Mouse (Mus musculus) monocyte, adult 2 months (primary cell): ENCODE results near the gene Ttyh2.

ENCODE experiments used
- DNase-seq, 2 experiments: peaks; one replicate each; pipeline ENCODE4 v3.0.0; 2022; ENCODE audit warnings: low spot score in 2 of 2, low read depth in 1 of 2

The Ttyh2 gene

GRCm38 (mm10) chr11:114680291-114680690 is 5.1 kb downstream of the Ttyh2 start:
- no peak for DNase-seq

- DNase-seq: no peak
Measured at GRCm38 (mm10) chr11:114681054-114681453, 5.8 kb downstream of the Ttyh2 start.

DNA sequence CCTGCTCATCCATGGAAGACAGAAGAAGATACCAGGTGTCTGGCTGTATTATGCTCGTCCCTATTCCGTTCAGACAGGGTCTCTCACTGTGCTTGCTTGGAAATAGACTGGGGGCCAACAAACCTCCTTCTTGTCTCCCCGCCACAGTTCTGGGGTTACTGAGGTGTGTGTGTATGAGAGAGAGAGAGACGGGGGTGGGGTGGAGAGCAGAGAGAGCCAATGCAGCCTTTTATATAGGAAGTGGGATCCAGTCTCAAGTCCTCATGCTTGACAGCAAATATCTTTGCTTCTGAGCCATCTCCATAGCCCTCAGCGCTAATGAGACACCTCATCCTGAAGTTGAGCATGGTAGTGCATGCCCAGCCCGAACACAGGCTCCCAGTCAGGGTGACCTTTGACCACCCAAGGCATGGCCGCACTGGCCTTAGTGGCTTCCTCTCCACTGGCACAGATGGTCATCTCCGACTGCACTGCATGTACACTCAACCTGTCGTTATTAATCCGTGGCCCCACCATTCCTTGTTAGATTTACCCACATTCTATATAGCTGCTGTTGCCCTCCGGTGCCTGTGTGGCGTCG is 7.2 kb downstream of the Ttyh2 start:
- no peak for DNase-seq

DNA sequence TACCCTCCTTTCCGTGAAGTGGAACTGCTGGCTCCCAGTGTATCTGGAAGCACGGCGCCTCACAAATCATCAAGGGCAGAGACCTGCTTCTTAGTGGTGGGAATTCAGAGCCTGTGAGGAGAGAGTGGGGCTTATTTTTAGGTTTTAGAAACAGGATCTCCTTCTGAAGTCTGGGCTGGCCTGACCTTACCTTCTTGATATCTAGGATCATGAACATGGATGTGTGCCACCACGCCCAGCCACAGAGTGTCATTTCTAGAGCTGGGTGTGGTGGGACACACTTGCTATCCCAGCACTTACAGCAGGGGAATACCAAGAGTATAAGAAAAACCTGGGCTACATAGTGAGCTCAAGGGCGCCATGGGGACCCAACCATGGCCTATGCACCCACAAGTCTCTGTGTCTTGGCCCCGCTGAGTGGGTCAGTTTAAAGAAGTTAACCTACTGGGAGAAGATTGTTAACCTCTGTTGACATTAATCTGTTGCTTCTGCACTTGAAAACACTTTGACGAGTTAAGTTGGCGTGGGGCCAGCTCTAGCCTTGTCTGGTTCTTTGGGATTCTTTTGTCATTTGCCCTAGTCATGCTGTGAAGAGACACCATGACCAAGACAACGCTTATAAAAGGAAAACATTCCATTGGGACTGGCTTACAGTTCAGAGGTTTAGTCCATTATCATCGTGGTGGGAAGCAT is 7.9 kb downstream of the Ttyh2 start:
- DNase-seq: no peak

GRCm38 (mm10) chr11:114683722-114684621 is 8.7 kb downstream of the Ttyh2 start:
- DNase-seq: no peak

- DNase-seq: no peak
Measured at GRCm38 (mm10) chr11:114684627-114685373, 9.6 kb downstream of the Ttyh2 start.

DNA sequence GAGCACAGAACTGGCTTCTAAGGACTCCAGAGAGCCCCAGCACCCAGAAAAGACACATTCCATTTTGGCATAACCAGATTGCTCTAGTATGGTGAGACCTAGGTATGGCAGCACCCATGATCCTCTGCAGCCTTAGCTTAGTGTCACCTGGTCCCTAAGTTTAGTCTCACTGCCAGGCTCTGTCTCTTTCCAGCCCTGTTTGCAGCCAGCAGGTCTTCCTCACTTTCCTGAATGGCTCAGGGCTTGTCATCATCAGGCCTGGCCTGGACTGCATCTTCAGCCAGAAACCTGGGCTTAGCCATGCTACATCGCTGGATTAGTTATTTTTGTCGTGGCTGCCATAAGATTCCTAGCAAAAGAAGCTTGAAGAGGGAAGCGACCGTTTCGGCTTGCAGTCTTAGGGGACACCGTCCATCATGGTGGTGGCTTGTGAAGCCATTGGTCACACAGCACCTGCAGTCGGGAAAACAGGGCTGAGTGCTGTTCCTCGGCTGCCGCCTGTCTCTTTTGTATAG is 10.4 kb downstream of the Ttyh2 start:
- DNase-seq: no peak

DNA sequence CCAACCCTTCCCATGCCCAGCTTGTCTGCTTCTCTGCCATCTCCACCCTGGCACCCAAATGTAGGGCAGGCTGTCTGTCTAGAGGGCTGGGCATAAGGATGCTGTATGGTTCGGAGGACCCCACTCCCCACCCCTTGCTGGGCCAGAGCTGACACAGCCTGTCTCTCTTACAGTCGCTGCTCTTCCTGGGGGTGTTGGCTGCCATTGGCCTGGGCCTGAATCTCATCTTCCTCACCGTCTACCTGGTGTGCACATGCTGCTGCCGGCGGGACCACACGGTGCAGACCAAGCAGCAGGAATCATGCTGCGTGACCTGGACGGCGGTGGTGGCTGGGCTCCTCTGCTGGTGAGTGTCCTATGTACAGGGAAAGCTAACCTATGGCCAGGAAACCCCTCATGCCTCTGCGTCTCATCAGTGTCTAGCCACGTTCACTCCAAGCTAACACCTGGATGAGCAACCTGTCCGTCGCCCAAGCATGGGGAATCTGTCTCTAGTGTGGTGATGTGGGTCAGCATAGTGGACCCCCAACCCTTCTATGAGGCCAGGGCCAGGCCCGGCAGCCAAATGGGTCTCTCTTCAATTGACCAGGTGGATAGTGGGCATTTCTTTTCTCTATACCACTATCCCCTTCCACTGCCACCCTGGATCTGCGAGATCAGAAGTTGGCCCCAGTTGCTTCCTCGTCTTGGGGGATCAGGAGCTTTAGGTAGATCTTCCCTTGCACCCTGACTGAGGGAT is 11.2 kb downstream of the Ttyh2 start:
- DNase-seq: no peak

DNA sequence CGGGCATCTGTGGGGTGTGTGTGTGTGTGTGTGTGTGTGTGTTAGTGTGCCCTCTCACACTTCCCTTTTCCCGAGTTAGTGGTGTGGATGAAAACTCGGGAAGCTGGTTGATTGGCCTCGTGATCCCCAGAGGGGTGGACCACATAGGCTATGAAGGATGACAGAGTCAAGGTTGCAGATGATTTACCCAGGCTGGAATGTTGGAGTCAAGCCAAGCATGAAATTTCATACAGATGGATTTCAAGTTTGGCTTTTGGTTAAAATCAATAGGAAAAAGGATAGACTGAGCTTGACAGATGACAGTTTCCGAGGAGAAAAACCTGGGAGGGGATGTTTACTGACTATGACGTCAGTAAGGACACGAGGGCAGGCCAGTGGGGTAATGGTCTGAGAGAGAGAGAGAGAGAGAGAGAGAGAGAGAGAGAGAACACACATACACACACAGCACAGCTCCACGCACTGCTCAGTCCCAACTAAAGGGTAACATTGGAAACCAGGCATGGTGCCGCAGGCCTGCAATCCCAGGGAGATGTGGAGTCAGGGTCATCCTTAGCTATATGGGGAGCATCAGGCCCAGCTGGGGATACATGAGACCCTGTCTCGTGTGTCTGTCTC is 12.4 kb downstream of the Ttyh2 start:
- DNase-seq: no peak

GRCm38 (mm10) chr11:114688729-114689128 is 13.5 kb downstream of the Ttyh2 start:
- no peak for DNase-seq

GRCm38 (mm10) chr11:114690192-114690591 is 15.0 kb downstream of the Ttyh2 start:
- no peak for DNase-seq

GRCm38 (mm10) chr11:114691454-114692182 is 16.4 kb downstream of the Ttyh2 start:
- no peak for DNase-seq

DNA sequence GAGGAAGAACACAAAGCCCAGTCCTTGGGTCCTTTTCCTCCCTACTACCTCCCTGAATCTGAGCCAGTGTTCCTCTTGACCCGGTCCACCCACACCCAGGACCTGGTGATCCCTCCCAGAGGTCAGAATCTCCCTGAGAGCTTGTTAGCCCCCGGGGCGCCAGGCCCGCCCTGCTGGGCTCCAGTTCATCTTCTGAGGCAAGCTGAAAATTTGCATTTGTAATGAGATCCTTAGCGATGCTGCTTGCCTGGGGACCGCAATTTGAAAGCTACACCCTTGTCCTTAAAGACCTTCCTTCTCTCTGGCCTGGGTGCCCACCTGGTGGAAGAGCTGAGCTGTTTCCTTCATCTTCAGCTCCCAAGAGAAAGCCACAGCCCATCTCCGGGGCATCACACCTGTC is 17.4 kb downstream of the Ttyh2 start:
- DNase-seq: no peak

- no peak for DNase-seq
Measured at GRCm38 (mm10) chr11:114693456-114693855, 18.2 kb downstream of the Ttyh2 start.

DNA sequence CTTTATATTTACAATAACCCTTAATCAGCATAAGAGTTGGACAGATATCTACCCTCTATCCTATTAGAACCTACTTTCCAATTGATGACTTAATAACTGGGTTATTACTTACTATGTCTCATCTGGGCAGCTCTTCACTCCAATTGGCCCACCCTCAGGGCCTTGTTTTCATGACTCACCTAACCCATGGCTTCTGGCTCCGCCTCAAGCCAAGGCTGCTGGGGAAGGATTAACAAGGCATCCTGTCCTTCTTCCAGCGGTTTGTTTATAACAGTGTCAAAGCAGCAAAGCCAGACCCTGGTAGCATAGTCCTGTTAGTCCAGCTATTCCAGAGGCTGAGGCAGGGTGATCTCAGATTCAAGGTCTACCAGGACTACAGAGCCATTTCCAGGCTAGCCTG is 19.2 kb downstream of the Ttyh2 start:
- no peak for DNase-seq

DNA sequence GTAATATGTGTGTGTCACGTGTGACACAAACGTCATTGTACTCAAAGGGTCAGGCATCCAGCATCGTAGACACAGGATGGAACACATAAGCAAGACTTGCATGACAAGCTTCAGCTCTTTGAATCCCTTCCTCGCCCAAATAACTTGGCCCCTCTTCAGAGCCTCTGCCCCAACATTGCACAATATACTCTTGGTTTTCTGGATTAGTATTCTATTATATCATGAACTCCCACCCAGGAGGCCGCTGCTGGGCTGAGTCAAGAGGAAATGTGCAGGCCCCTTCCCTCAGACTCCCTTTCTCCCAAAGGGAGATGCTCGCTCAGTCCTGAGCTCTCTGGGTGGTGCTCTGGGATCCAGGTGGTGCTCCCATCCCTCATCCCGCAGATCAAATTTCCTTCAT is 23.3 kb downstream of the Ttyh2 start:
- DNase-seq: no peak

- no peak for DNase-seq
Measured at GRCm38 (mm10) chr11:114699511-114699910, 24.3 kb downstream of the Ttyh2 start.

DNA sequence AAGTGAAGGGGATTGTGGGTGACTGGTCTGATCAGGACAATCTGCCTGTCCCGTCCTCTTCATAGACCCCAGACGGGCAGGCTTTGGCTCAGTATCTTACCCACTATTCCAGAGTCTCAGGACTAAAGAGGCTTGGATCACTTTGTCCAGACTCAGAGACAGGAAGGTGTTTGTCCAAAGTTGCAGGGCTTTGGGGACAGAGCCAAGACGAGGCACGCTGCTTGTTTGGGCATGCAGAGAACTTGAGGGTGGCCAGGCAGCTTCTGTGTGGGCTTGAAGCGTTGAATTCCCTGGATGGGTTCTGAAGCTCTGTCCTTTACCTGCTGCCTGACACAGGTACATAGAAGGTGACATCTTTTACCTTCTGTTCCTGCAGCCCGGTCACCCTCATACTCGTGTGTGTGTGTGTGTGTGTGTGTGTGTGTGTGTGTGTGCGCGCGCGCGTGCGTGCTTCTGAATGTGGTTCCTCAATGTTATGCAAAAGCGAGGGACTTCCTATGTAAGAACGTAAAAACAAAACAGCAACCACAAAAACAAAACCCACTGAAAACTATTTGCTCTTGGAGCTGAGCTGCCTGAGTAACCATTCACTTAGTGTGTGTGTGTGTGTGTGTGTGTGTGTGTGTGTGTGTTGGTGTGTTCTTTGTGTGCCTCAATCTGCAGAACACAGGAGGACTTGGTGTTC is 27.2 kb downstream of the Ttyh2 start:
- no peak for DNase-seq

DNA sequence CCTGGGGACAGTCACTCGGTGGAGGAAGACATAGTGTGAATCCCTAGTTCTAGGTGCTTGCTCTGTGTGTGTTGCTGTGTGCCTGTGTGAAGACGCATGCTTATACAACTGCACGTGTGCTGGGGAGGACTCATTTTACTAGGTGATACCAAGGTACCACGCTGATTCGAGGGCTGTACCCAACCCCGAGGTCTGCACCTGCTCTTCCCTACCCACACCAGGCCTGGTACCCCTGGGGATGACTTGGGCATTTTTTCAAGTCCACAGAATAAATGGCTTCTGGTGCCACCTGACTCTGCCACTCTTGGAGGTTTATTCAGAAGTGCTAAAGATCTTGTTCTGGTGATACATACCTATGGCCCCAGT is 27.7 kb downstream of the Ttyh2 start:
- no peak for DNase-seq
